Mouse (Mus musculus): ENCODE measurements at regions not wholly inside any gene's neighbourhood (a gene's known extent, or its start where the extent isn't known, plus 50 kb on each side); places are given as distances from the start of the nearest gene placed in this dataset.

DNA sequence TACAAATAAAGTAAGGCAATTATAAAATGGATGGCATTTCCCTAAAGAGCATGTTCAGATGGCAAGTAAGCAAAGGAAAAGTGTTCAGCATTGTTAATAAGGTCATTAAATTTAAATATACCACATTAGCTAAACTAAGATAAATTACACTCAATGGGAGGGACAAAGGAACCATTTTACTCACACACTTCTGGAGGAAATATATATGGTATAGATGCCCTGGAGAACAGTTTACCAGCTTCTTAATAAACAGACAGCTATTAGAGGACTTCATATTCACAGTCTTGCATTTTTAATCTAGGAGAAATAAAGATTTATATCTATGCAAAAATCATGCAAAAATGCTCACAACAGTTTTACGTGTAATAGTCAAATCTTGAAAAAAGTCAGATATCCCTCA lies 183.8 kb downstream of the Dthd1 start:
- no peak overlapping the region for H3K4me2 ChIP-seq (replicated peaks)
- H3K36me3 ChIP-seq (replicated peaks; ENCODE audit: control insufficient read depth, insufficient read depth), result no peaks in the 10 kb centered on the region
- no peak overlapping the region for H3K27ac ChIP-seq
- H3K4me3 ChIP-seq (replicated peaks; ENCODE audit: low read length), result no peak overlapping the region
- no peaks in the 10 kb centered on the region for H3K27me3 ChIP-seq (ENCODE audit: control insufficient read depth, insufficient read depth, low read length)
- H3K4me1 ChIP-seq (replicated peaks; ENCODE audit: control insufficient read depth, insufficient read depth, low read length), result no peaks in the 10 kb centered on the region
- DNase-seq (ENCODE audit: low spot score) (no peak), ATAC-seq (ENCODE audit: low FRiP score) (no peak)
- no peaks in the 10 kb centered on the region for H3K9me3 ChIP-seq (ENCODE audit: control insufficient read depth, low read length)
- no peak overlapping the region for H3K9ac ChIP-seq
- WGBS, result 85% methylated on average over 1 of the region's 1 CpGs

DNA sequence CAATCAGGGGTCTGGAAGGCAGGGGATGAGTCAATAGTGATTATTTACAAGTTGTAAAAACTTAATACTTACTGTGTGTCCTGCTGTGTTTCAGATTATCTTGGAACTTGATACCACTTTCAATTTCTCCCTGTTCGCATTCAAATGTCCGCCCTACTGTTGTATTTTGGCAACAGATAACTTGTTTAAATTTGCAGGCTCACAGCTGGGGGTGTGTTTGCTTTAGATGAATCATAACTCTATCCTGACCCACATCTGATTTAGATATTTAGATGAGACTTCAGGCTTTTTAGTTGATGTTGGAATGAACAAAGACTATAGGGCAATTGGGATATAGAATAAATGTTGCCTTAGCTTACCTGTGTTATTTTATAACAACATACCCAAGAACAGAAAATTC lies 220.8 kb downstream of the Dthd1 start:
- no peak for ATAC-seq (ENCODE audit: low FRiP score)
- 84% methylated on average over 2 of the region's 2 CpGs for WGBS
- DNase-seq (ENCODE audit: low spot score), result no peak
- no peaks in the 10 kb centered on the region for H3K27me3 ChIP-seq (ENCODE audit: control insufficient read depth, insufficient read depth, low read length)
- no peak overlapping the region for H3K9ac ChIP-seq
- H3K27ac ChIP-seq, result no peak overlapping the region
- H3K4me1 ChIP-seq (replicated peaks; ENCODE audit: control insufficient read depth, insufficient read depth, low read length), result no peaks in the 10 kb centered on the region
- no peak overlapping the region for H3K4me2 ChIP-seq (replicated peaks)
- no peaks in the 10 kb centered on the region for H3K9me3 ChIP-seq (ENCODE audit: control insufficient read depth, low read length)
- no peak overlapping the region for H3K4me3 ChIP-seq (replicated peaks; ENCODE audit: low read length)
- H3K36me3 ChIP-seq (replicated peaks; ENCODE audit: control insufficient read depth, insufficient read depth), result no peaks in the 10 kb centered on the region

DNA sequence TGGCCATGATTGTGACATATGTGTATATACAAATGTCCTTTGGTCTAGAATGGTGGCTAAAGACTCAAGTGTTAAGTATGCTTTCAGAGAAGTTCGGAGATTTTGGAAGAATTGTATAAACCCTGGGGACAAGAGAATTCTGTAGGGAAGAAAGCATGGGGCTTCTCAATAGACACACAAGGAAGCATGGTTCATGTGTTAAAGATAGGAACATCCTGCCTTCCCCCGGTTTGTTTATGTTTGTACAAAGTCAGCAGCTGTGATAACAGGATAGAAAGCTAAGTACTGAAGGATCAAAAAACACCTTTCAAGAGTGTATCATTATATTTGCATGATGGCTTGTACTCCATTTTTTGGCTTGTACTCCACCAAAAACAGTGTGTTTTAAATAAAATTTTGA lies 232.1 kb downstream of the Dthd1 start:
- H3K27ac ChIP-seq, result no peak overlapping the region
- WGBS, result 90% methylated on average over 2 of the region's 2 CpGs
- ATAC-seq (ENCODE audit: low FRiP score) (no peak), DNase-seq (ENCODE audit: low spot score) (no peak)
- H3K4me2 ChIP-seq (replicated peaks), result no peak overlapping the region
- H3K27me3 ChIP-seq (ENCODE audit: control insufficient read depth, insufficient read depth, low read length), result no peaks in the 10 kb centered on the region
- H3K36me3 ChIP-seq (replicated peaks; ENCODE audit: control insufficient read depth, insufficient read depth), result no peaks in the 10 kb centered on the region
- H3K4me1 ChIP-seq (replicated peaks; ENCODE audit: control insufficient read depth, insufficient read depth, low read length), result no peaks in the 10 kb centered on the region
- no peak overlapping the region for H3K4me3 ChIP-seq (replicated peaks; ENCODE audit: low read length)
- H3K9ac ChIP-seq, result no peak overlapping the region
- H3K9me3 ChIP-seq (ENCODE audit: control insufficient read depth, low read length), result no peaks in the 10 kb centered on the region

DNA sequence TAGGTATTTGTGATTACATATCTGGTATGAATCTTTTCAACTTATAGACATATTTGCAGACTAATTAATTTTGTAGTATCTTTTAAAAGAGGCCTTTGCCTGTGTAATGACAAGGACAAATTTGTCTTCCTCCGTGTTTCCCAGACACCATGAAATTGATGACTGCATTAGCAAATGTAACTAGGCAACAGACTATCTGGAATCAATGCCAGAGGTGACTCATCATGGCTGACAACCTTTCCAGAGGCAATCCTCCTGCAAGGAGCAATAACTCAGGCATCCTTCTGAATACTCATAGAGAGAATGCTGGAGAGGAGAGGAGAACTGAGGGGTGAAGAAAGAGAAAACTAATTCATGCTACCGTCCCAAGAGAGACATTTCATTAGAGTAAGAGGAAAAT lies 249.7 kb downstream of the Dthd1 start:
- ATAC-seq (ENCODE audit: low FRiP score), result no peak; the same call in 1 of the 2 replicates

DNA sequence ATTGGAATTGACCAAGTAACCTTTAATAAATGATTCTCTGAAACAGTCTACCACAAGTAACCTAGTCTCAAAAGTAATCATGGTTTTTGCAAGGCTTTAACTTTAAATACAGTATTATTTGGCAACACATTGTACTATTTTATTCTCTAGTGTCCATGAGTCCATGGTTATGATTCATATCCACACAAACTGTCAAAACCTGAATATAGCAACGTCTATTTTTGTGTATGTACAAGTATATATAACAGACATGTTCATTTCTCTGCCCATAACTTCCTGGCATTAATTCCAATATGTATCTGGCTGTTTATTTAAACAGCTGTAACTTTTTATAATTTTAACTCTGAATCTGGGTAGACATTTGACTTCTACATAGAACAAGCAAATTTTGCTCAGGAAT lies 253.2 kb downstream of the Dthd1 start:
- no peak overlapping the region for H3K4me2 ChIP-seq (replicated peaks)
- ATAC-seq (ENCODE audit: low FRiP score), result no peak
- no peak overlapping the region for H3K27ac ChIP-seq
- H3K9ac ChIP-seq, result no peak overlapping the region
- 62% methylated on average over 1 of the region's 1 CpGs for WGBS
- H3K4me1 ChIP-seq (replicated peaks; ENCODE audit: control insufficient read depth, insufficient read depth, low read length), result no peaks in the 10 kb centered on the region
- no peaks in the 10 kb centered on the region for H3K36me3 ChIP-seq (replicated peaks; ENCODE audit: control insufficient read depth, insufficient read depth)
- no peak overlapping the region for H3K4me3 ChIP-seq (replicated peaks; ENCODE audit: low read length)
- H3K9me3 ChIP-seq (ENCODE audit: control insufficient read depth, low read length), result no peaks in the 10 kb centered on the region
- H3K27me3 ChIP-seq (ENCODE audit: control insufficient read depth, insufficient read depth, low read length), result no peaks in the 10 kb centered on the region
- no peak for DNase-seq (ENCODE audit: low spot score)

More for the DNA sequence above, 249.7 kb downstream of the Dthd1 start:
- Histone ChIP-seq H3K4me2 (replicated peaks) (no peak overlapping the region), H3K27ac (no peak overlapping the region), H3K9ac (no peak overlapping the region), H3K27me3 (ENCODE audit: control insufficient read depth, insufficient read depth, low read length) (no peaks in the 10 kb centered on the region), H3K36me3 (replicated peaks; ENCODE audit: control insufficient read depth, insufficient read depth) (no peaks in the 10 kb centered on the region), H3K9me3 (ENCODE audit: control insufficient read depth, low read length) (no peaks in the 10 kb centered on the region), H3K4me1 (replicated peaks; ENCODE audit: control insufficient read depth, insufficient read depth, low read length) (no peaks in the 10 kb centered on the region), H3K4me3 (replicated peaks; ENCODE audit: low read length) (no peak overlapping the region)
- 31% methylated on average over 2 of the region's 2 CpGs for WGBS
- no peak for DNase-seq (ENCODE audit: low spot score)

DNA sequence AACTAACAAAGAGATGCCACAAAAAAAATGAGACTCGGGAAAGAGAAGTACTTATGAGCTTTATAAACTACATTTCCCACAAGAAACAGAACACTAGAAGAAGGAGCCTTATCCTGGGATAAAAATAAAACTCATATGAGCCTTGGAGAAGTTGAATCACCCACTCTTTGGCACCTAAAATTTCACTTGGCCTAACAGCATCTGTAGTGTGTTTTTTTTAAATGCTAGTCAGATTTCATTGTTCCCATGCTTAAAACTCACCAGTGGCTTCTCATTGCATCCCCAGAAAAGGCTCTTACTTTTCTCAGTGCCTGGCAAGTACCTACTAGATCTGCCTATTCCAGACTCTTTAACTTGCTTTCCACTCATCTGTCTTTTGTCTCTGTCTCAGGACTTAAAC lies 284.5 kb downstream of the Dthd1 start:
- H3K4me1 ChIP-seq (replicated peaks; ENCODE audit: control insufficient read depth, insufficient read depth, low read length), result no peaks in the 10 kb centered on the region
- H3K36me3 ChIP-seq (replicated peaks; ENCODE audit: control insufficient read depth, insufficient read depth), result no peaks in the 10 kb centered on the region
- no peaks in the 10 kb centered on the region for H3K9me3 ChIP-seq (ENCODE audit: control insufficient read depth, low read length)
- no peaks in the 10 kb centered on the region for H3K27me3 ChIP-seq (ENCODE audit: control insufficient read depth, insufficient read depth, low read length)
- WGBS, result 79% methylated on average over 1 of the region's 1 CpGs
- ATAC-seq (ENCODE audit: low FRiP score) (no peak), DNase-seq (ENCODE audit: low spot score) (no peak)
- no peak overlapping the region for H3K9ac ChIP-seq
- H3K4me3 ChIP-seq (replicated peaks; ENCODE audit: low read length), result no peak overlapping the region
- H3K27ac ChIP-seq, result no peak overlapping the region
- H3K4me2 ChIP-seq (replicated peaks), result no peak overlapping the region

DNA sequence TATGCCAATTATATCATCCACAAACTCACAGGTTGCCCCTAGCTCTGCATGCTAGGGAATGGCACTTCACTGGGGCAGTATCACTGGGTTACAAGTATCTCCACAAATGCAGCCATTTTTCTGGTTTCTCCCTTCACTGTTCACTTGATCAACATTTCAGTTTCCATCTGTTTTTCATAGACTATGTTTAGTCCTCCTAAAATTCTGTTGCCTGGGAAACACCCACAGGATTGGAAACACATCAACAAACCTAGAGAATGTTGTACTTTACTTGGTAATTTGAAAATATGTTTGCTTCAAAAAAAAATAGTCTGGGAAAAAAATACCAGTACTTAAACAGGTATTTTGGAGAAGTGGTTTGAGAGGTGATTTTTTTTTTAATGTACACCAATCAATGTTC lies 318.9 kb downstream of the Dthd1 start:
- Histone ChIP-seq H3K4me3 (replicated peaks; ENCODE audit: low read length) (no peak overlapping the region), H3K4me1 (replicated peaks; ENCODE audit: control insufficient read depth, insufficient read depth, low read length) (no peaks in the 10 kb centered on the region), H3K9me3 (ENCODE audit: control insufficient read depth, low read length) (no peaks in the 10 kb centered on the region), H3K27me3 (ENCODE audit: control insufficient read depth, insufficient read depth, low read length) (no peaks in the 10 kb centered on the region), H3K4me2 (replicated peaks) (no peak overlapping the region), H3K9ac (no peak overlapping the region), H3K36me3 (replicated peaks; ENCODE audit: control insufficient read depth, insufficient read depth) (no peaks in the 10 kb centered on the region), H3K27ac (no peak overlapping the region)
- ATAC-seq (ENCODE audit: low FRiP score) (no peak), DNase-seq (ENCODE audit: low spot score) (no peak)

DNA sequence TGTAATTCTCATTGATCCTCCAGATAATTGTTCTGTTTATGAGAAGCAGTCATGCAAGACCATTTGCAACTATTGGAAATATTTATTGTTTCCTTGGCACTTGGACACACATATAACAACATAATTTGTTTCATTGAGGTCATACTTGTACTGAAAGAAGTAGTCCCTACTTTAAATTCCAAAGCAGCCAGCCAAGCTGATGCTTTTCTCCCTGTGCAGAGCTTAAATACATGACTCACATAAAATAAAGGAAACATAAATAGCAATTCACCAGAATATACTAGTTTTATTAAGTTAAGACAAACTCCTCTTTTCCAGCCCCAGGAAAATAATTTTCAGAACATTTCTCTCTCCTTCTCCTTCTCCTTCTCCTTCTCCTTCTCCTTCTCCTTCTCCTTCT lies 324.3 kb downstream of the Dthd1 start:
- DNase-seq (ENCODE audit: low spot score) (no peak), ATAC-seq (ENCODE audit: low FRiP score) (no peak)
- H3K36me3 ChIP-seq (replicated peaks; ENCODE audit: control insufficient read depth, insufficient read depth), result no peaks in the 10 kb centered on the region
- no peak overlapping the region for H3K4me3 ChIP-seq (replicated peaks; ENCODE audit: low read length)
- no peaks in the 10 kb centered on the region for H3K9me3 ChIP-seq (ENCODE audit: control insufficient read depth, low read length)
- H3K4me2 ChIP-seq (replicated peaks), result no peak overlapping the region
- H3K27me3 ChIP-seq (ENCODE audit: control insufficient read depth, insufficient read depth, low read length), result no peaks in the 10 kb centered on the region
- no peak overlapping the region for H3K9ac ChIP-seq
- no peak overlapping the region for H3K27ac ChIP-seq
- H3K4me1 ChIP-seq (replicated peaks; ENCODE audit: control insufficient read depth, insufficient read depth, low read length), result no peaks in the 10 kb centered on the region

DNA sequence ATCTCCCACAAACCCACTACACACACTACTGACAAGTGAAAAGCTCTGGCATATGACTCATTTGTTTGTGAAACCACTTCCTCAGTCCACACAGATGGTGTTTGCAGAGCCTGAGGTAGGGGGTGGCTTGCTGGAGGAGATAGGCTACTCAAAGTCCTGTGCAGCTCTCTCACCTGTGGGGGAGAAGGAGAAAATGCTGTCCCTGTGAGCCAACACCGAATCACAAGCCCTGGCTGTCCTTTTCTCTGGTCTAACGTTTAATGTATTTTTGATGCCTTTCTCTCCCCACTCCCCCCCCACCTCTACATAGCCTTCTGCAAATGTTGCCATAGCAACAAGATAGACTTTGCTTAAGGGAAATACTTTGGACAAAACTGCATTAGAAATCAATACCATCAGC lies 356.1 kb downstream of the Dthd1 start:
- H3K27ac ChIP-seq, result no peak overlapping the region
- H3K4me3 ChIP-seq (replicated peaks; ENCODE audit: low read length), result no peak overlapping the region
- no peaks in the 10 kb centered on the region for H3K9me3 ChIP-seq (ENCODE audit: control insufficient read depth, low read length)
- 37% methylated on average over 2 of the region's 2 CpGs for WGBS
- ATAC-seq (ENCODE audit: low FRiP score) (peak; percentile 37), DNase-seq (ENCODE audit: low spot score) (no peak)
- no peaks in the 10 kb centered on the region for H3K27me3 ChIP-seq (ENCODE audit: control insufficient read depth, insufficient read depth, low read length)
- no peaks in the 10 kb centered on the region for H3K4me1 ChIP-seq (replicated peaks; ENCODE audit: control insufficient read depth, insufficient read depth, low read length)
- H3K4me2 ChIP-seq (replicated peaks), result no peak overlapping the region
- no peak overlapping the region for H3K9ac ChIP-seq
- no peaks in the 10 kb centered on the region for H3K36me3 ChIP-seq (replicated peaks; ENCODE audit: control insufficient read depth, insufficient read depth)

DNA sequence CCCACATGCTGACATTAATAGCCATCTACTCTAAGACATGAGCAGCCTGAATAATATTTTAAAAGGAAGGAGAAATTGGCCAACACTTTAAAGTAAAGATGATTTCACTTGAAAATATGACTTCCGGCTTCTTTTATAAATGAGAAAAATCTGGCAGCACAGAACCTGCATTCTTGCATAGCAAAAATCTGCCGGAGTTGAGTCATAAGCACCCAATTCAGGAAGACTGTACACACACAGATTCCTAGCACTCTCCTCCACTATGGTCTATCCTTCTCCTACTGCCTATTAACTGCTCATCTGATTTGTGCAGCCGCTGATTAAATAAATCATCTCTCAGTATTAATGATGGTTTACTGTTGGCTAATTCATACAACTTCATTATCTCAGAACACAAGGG lies 356.9 kb downstream of the Dthd1 start:
- Histone ChIP-seq H3K4me1 (replicated peaks; ENCODE audit: control insufficient read depth, insufficient read depth, low read length) (no peaks in the 10 kb centered on the region), H3K4me2 (replicated peaks) (no peak overlapping the region), H3K9me3 (ENCODE audit: control insufficient read depth, low read length) (no peaks in the 10 kb centered on the region), H3K27ac (no peak overlapping the region), H3K9ac (no peak overlapping the region), H3K4me3 (replicated peaks; ENCODE audit: low read length) (no peak overlapping the region), H3K36me3 (replicated peaks; ENCODE audit: control insufficient read depth, insufficient read depth) (no peaks in the 10 kb centered on the region), H3K27me3 (ENCODE audit: control insufficient read depth, insufficient read depth, low read length) (no peaks in the 10 kb centered on the region)
- WGBS, result 96% methylated on average over 3 of the region's 3 CpGs
- DNase-seq (ENCODE audit: low spot score), result no peak
- ATAC-seq (ENCODE audit: low FRiP score), result no peak

Measured in hindbrain, embryonic 14.5 days (tissue).